Mouse (Mus musculus) NIH3T3 (cell line): ENCODE data around the gene Zfp664.

Experiments used
- DNase-seq: peaks from one replicate; pipeline ENCODE4 v3.0.0-alpha.2; 2012; ENCODE audit warnings: low read depth

Gene Zfp664

GRCm38 (mm10) chr5:124872033-124872432 is 9.5 kb downstream of the Zfp664 start:
- peak; percentile 73 for DNase-seq

GRCm38 (mm10) chr5:124873096-124873495 is 10.6 kb downstream of the Zfp664 start:
- DNase-seq: no peak

- no peak for DNase-seq
Observed at GRCm38 (mm10) chr5:124873890-124874601, 11.6 kb downstream of the Zfp664 start.

- DNase-seq: no peak
Observed at GRCm38 (mm10) chr5:124879251-124879650, 16.8 kb downstream of the Zfp664 start.

- no peak for DNase-seq
Observed at GRCm38 (mm10) chr5:124879801-124880200, 17.3 kb downstream of the Zfp664 start.

GRCm38 (mm10) chr5:124883877-124884276 is 21.4 kb downstream of the Zfp664 start:
- DNase-seq: no peak

- DNase-seq: no peak
Observed at GRCm38 (mm10) chr5:124888661-124889060, 26.2 kb downstream of the Zfp664 start.

- no peak for DNase-seq
Observed at GRCm38 (mm10) chr5:124891921-124892370, 29.5 kb downstream of the Zfp664 start.

GRCm38 (mm10) chr5:124896135-124896534 is 33.6 kb downstream of the Zfp664 start:
- no peak for DNase-seq

- peak; percentile 91 for DNase-seq
Observed at GRCm38 (mm10) chr5:124899945-124900631, 37.6 kb downstream of the Zfp664 start.

- no peak for DNase-seq
Observed at GRCm38 (mm10) chr5:124900738-124901490, 38.4 kb downstream of the Zfp664 start.

- DNase-seq: no peak
Observed at GRCm38 (mm10) chr5:124901675-124902074, 39.2 kb downstream of the Zfp664 start.

- DNase-seq: peak; percentile 37
Observed at GRCm38 (mm10) chr5:124902195-124902594, 39.7 kb downstream of the Zfp664 start.

- DNase-seq: no peak
Observed at GRCm38 (mm10) chr5:124903852-124904251, 41.4 kb downstream of the Zfp664 start.

- DNase-seq: no peak
Observed at GRCm38 (mm10) chr5:124906890-124907289, 44.4 kb downstream of the Zfp664 start.

GRCm38 (mm10) chr5:124908860-124909259 is 46.4 kb downstream of the Zfp664 start:
- peak; percentile 90 for DNase-seq

- DNase-seq: peak; percentile 16
Observed at GRCm38 (mm10) chr5:124912276-124912675, 49.8 kb downstream of the Zfp664 start.

- DNase-seq: no peak
Observed at GRCm38 (mm10) chr5:124912946-124913933, 50.7 kb downstream of the Zfp664 start.

GRCm38 (mm10) chr5:124919798-124920197 is 57.3 kb downstream of the Zfp664 start:
- DNase-seq: no peak

GRCm38 (mm10) chr5:124921410-124921809 is 58.9 kb downstream of the Zfp664 start:
- DNase-seq: peak; percentile 24
